8 mouse cellular contexts compared by ENCODE assay signal in genomic region chr14:57999402-57999734, GRCm38 (mm10). TPM values are rescaled to one million over a fixed set of nuclear protein-coding genes. Genes with fewer than 3 reads are reported as not detected.
DNase-seq lines count a peak whose midpoint lies in the region; ATAC-seq and TF ChIP-seq lines count a peak whose summit lies in the region.

No protein-coding gene starts in this region.

- DNase-seq in cerebellum, adult 2 months: no peak
- no peak for DNase-seq in cerebellum, adult 9-10 months
- DNase-seq in neural tube, embryonic 11.5 days (ENCODE audit: low spot score): no peak
- DNase-seq in neural tube, embryonic 10.5 days (ENCODE audit: extremely low spot score, low spot score): no peak
- no peak for DNase-seq in left cerebral cortex, postnatal 36 days (ENCODE audit: low spot score in 2 of 2)
- DNase-seq in B cell, adult 2 months: no peak

- H3K36me3 ChIP-seq in neural tube, embryonic 11.5 days (ENCODE audit: control insufficient read depth, insufficient read depth, low read length): no peaks in the 10 kb centered on the region
- no peaks in the 10 kb centered on the region for H3K36me3 ChIP-seq in limb, embryonic 15.5 days
- H3K36me3 ChIP-seq in stomach, embryonic 15.5 days: no peaks in the 10 kb centered on the region

- H3K4me3 ChIP-seq in cerebellum, adult 2 months (replicated peaks; ENCODE audit: insufficient read depth, low read depth, low read length): peak overlapping the region; percentile 51
- H3K4me3 ChIP-seq in neural tube, embryonic 11.5 days (ENCODE audit: low read depth, low read length): peak overlapping the region; percentile 90
- peak overlapping the region; percentile 93 for H3K4me3 ChIP-seq in limb, embryonic 15.5 days
- H3K4me3 ChIP-seq in stomach, embryonic 15.5 days (replicated peaks): peak overlapping the region; percentile 97

- H3K9me3 ChIP-seq in neural tube, embryonic 11.5 days (ENCODE audit: control insufficient read depth, low read length): no peaks in the 10 kb centered on the region
- H3K9me3 ChIP-seq in limb, embryonic 15.5 days: no peaks in the 10 kb centered on the region
- H3K9me3 ChIP-seq in stomach, embryonic 15.5 days: no peaks in the 10 kb centered on the region

- H3K9ac ChIP-seq in neural tube, embryonic 11.5 days (ENCODE audit: low read length): peak overlapping the region; percentile 92
- H3K9ac ChIP-seq in limb, embryonic 15.5 days: no peak overlapping the region
- H3K9ac ChIP-seq in stomach, embryonic 15.5 days: no peak overlapping the region

- H3K4me1 ChIP-seq in cerebellum, adult 2 months (ENCODE audit: control insufficient read depth, insufficient read depth, low read length): no peaks in the 10 kb centered on the region
- H3K4me1 ChIP-seq in neural tube, embryonic 11.5 days (ENCODE audit: control insufficient read depth, insufficient read depth, low read length): no peaks in the 10 kb centered on the region
- H3K4me1 ChIP-seq in limb, embryonic 15.5 days: peaks cover 11% of the 10 kb centered on the region
- peaks cover 4% of the 10 kb centered on the region; the same call in 1 of the 2 replicates for H3K4me1 ChIP-seq in stomach, embryonic 15.5 days

- no peak for TF ChIP-seq CTCF in cerebellum, adult 2 months (IDR thresholded peaks at IDR 0.05; ENCODE audit: borderline replicate concordance, insufficient read depth, low read depth, low read length)

- no peak for ATAC-seq in neural tube, embryonic 11.5 days (ENCODE audit: insufficient read depth, low FRiP score, low TSS enrichment)
- ATAC-seq in limb, embryonic 15.5 days (ENCODE audit: insufficient number of reproducible peaks, low FRiP score, low TSS enrichment, low read depth): no peak; the same call in 1 of the 2 replicates
- ATAC-seq in stomach, embryonic 15.5 days (ENCODE audit: insufficient read depth, low FRiP score, low read depth): no peak

- peak overlapping the region; percentile 62 for H3K4me2 ChIP-seq in neural tube, embryonic 11.5 days (ENCODE audit: low read depth)
- H3K4me2 ChIP-seq in limb, embryonic 15.5 days: peak overlapping the region; percentile 82
- H3K4me2 ChIP-seq in stomach, embryonic 15.5 days: peak overlapping the region; percentile 89

- 0 out of 2 replicates have a peak overlapping the region, but pooled peaks have one; percentile 1 for H3K27ac ChIP-seq in cerebellum, adult 2 months (ENCODE audit: insufficient read depth, low read length)
- H3K27ac ChIP-seq in neural tube, embryonic 11.5 days (ENCODE audit: low read depth, low read length): no peak overlapping the region
- H3K27ac ChIP-seq in limb, embryonic 15.5 days: peak overlapping the region; percentile 92; the same call in 1 of the 2 replicates
- no peak overlapping the region; the same call in 1 of the 2 replicates for H3K27ac ChIP-seq in stomach, embryonic 15.5 days

- no peaks in the 10 kb centered on the region for H3K27me3 ChIP-seq in cerebellum, adult 2 months (ENCODE audit: control insufficient read depth, insufficient read depth, low read length)
- H3K27me3 ChIP-seq in neural tube, embryonic 11.5 days (ENCODE audit: control insufficient read depth, insufficient read depth, low read length): no peaks in the 10 kb centered on the region
- no peaks in the 10 kb centered on the region for H3K27me3 ChIP-seq in limb, embryonic 15.5 days
- H3K27me3 ChIP-seq in stomach, embryonic 15.5 days (replicated peaks): no peaks in the 10 kb centered on the region

- 33% methylated on average over 5 of the region's 5 CpGs for WGBS in cerebellum, adult 2 months
- WGBS in neural tube, embryonic 11.5 days: 33% methylated on average over 5 of the region's 5 CpGs
- 29% methylated on average over 5 of the region's 5 CpGs for WGBS in limb, embryonic 15.5 days
- WGBS in stomach, embryonic 15.5 days: 36% methylated on average over 5 of the region's 5 CpGs

- TF ChIP-seq POLR2A in cerebellum, adult 2 months (IDR thresholded peaks at IDR 0.05; ENCODE audit: borderline replicate concordance, insufficient read depth, low read length): no peak

- intact Hi-C loops in left cerebral cortex, postnatal 36 days (cut with DNase I): no loop called here

RNA-seq across cellular contexts. Expression of gene Micu2, which starts 0.3 kb away (rescaled TPM):
- 19.8 and 21.3 TPM in 2 replicates for polyA plus RNA-seq in cerebellum, adult 2 months (2012; rRNA removed)
- 54.4 and 59.9 TPM in 2 replicates for polyA plus RNA-seq in neural tube, embryonic 11.5 days (2014; fragmentation: Nextera tagmentation; extraction: Ambion mirVana)
- polyA plus RNA-seq in limb, embryonic 15.5 days (2015; fragmentation: Nextera tagmentation; extraction: Ambion mirVana): 92.9 and 95.1 TPM in 2 replicates
- 86.2 and 88.4 TPM in 2 replicates for polyA plus RNA-seq in stomach, embryonic 15.5 days (2015; fragmentation: Nextera tagmentation; extraction: Ambion mirVana)
- 10 to 100 TPM; 21.1 to 30.1 TPM for total RNA-seq in left cerebral cortex, postnatal 36 days (2021)

Comparison
In these comparisons a context has a peak if more than half of its experiments do, and no peak if none do; other contexts are left out.
1. H3K27ac ChIP-seq: peak in cerebellum, adult 2 months (single experiment) and limb, embryonic 15.5 days (single experiment); none in neural tube, embryonic 11.5 days (single experiment) and stomach, embryonic 15.5 days (single experiment).
2. Peak in every context shown above with its lines, with median percentiles within 50 percentile points of each other: H3K4me3 ChIP-seq and H3K4me2 ChIP-seq.